Mouse (Mus musculus) splenic B cell, adult 2 months (primary cell): ENCODE results near the gene Gm10031.
"Not testable (repeated sequence)": the region's sequence is repeated elsewhere in the genome, so short reads cannot be mapped to it uniquely, and the experiment has no call there.

Experiments used
- DNase-seq: peaks from one replicate; pipeline ENCODE4 v3.0.0-alpha.2; 2011; ENCODE audit warnings: low read depth, low spot score
- H3K27me3 ChIP-seq: 2 replicates; pipeline ENCODE4 v1.6.1; 2012; ENCODE audit warnings: mild to moderate bottlenecking, low read length, moderate library complexity, mixed read lengths; ENCODE audit not compliant: control insufficient read depth, poor library complexity, insufficient read depth, severe bottlenecking
- H3K36me3 ChIP-seq: 2 replicates; pipeline ENCODE4 v1.6.1; 2012; ENCODE audit warnings: mild to moderate bottlenecking, low read length, moderate library complexity, mixed read lengths; ENCODE audit not compliant: control insufficient read depth, poor library complexity, insufficient read depth, severe bottlenecking

Gene Gm10031

GRCm38 (mm10) chr1:156523842-156524241 lies at the start of gene Gm10031:
Gene Gm10031, plus strand, starts transcription at chr1:156524012.
- H3K27me3 ChIP-seq, H3K36me3 ChIP-seq, DNase-seq: not testable (repeated sequence)

GRCm38 (mm10) chr1:156474854-156475253 lies 49.0 kb upstream of the Gm10031 start:
- H3K27me3 ChIP-seq, result no peaks in the 10 kb centered on the region
- DNase-seq, result no peak
- H3K36me3 ChIP-seq, result no peaks in the 10 kb centered on the region

- H3K36me3 ChIP-seq, result no peaks in the 10 kb centered on the region
Observed at GRCm38 (mm10) chr1:156476016-156476415, 47.8 kb upstream of the Gm10031 start.

GRCm38 (mm10) chr1:156476535-156476934 lies 47.3 kb upstream of the Gm10031 start:
- H3K36me3 ChIP-seq, result no peaks in the 10 kb centered on the region
- H3K27me3 ChIP-seq, result no peaks in the 10 kb centered on the region
- DNase-seq, result no peak

More at GRCm38 (mm10) chr1:156476016-156476415, 47.8 kb upstream of the Gm10031 start:
- no peaks in the 10 kb centered on the region for H3K27me3 ChIP-seq
- no peak for DNase-seq

- Histone ChIP-seq H3K36me3 (no peaks in the 10 kb centered on the region), H3K27me3 (no peaks in the 10 kb centered on the region; the same call in 1 of the 2 replicates)
- no peak for DNase-seq
Observed at GRCm38 (mm10) chr1:156481826-156482225, 42.0 kb upstream of the Gm10031 start.

- no peaks in the 10 kb centered on the region; the same call in 1 of the 2 replicates for H3K27me3 ChIP-seq
- DNase-seq, result peak; percentile 19
- H3K36me3 ChIP-seq, result no peaks in the 10 kb centered on the region
Observed at GRCm38 (mm10) chr1:156487498-156487897, 36.3 kb upstream of the Gm10031 start.

- no peaks in the 10 kb centered on the region; the same call in 1 of the 2 replicates for H3K27me3 ChIP-seq
- DNase-seq, result no peak
- no peaks in the 10 kb centered on the region for H3K36me3 ChIP-seq
Observed at GRCm38 (mm10) chr1:156488031-156488430, 35.8 kb upstream of the Gm10031 start.

GRCm38 (mm10) chr1:156491226-156491796 lies 32.5 kb upstream of the Gm10031 start:
- Histone ChIP-seq H3K36me3 (no peaks in the 10 kb centered on the region), H3K27me3 (no peaks in the 10 kb centered on the region)
- no peak for DNase-seq

GRCm38 (mm10) chr1:156495025-156495424 lies 28.8 kb upstream of the Gm10031 start:
- Histone ChIP-seq H3K36me3 (no peaks in the 10 kb centered on the region), H3K27me3 (no peaks in the 10 kb centered on the region)
- DNase-seq, result no peak

- H3K27me3 ChIP-seq, result no peaks in the 10 kb centered on the region
- DNase-seq, result no peak
- H3K36me3 ChIP-seq, result no peaks in the 10 kb centered on the region
Observed at GRCm38 (mm10) chr1:156496910-156497309, 26.9 kb upstream of the Gm10031 start.

- Histone ChIP-seq H3K27me3 (no peaks in the 10 kb centered on the region), H3K36me3 (no peaks in the 10 kb centered on the region)
- DNase-seq, result peak; percentile 34
Observed at GRCm38 (mm10) chr1:156504945-156505523, 18.8 kb upstream of the Gm10031 start.

- no peaks in the 10 kb centered on the region for H3K27me3 ChIP-seq
- H3K36me3 ChIP-seq, result no peaks in the 10 kb centered on the region
Observed at GRCm38 (mm10) chr1:156505901-156506300, 17.9 kb upstream of the Gm10031 start.

GRCm38 (mm10) chr1:156507753-156508152 lies 16.1 kb upstream of the Gm10031 start:
- DNase-seq, result no peak
- H3K27me3 ChIP-seq, result no peaks in the 10 kb centered on the region
- no peaks in the 10 kb centered on the region for H3K36me3 ChIP-seq

More at GRCm38 (mm10) chr1:156505901-156506300, 17.9 kb upstream of the Gm10031 start:
- no peak for DNase-seq

- no peaks in the 10 kb centered on the region for H3K36me3 ChIP-seq
- no peaks in the 10 kb centered on the region for H3K27me3 ChIP-seq
- DNase-seq, result no peak
Observed at GRCm38 (mm10) chr1:156520136-156520780, 3.6 kb upstream of the Gm10031 start.

- peak; percentile 70 for DNase-seq
- Histone ChIP-seq H3K36me3 (no peaks in the 10 kb centered on the region), H3K27me3 (no peaks in the 10 kb centered on the region)
Observed at GRCm38 (mm10) chr1:156521796-156522517, 1.9 kb upstream of the Gm10031 start.
